Mouse (Mus musculus): ENCODE results near the gene Zfp709.
"Not testable (repeated sequence)": the region's sequence is repeated elsewhere in the genome, so short reads cannot be mapped to it uniquely, and the experiment has no call there.

DNA sequence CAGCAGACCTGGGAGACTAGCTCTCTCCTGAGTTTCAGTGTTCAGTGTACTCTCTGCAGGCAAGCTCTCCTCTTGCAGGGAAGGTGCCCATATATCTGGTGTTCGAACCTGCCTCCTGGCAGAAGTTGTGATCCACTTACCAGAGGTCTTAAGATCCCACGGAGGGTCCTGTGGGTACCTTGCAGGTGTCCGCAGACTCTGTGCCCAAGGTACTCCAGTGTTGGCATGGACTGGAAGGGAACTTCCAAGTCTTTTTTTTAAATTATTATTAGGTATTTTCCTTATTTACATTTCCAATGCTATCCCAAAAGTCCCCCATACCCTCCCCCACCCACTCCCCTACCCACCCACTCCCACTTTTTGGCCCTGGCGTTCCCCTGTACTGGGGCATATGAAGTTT is 43.6 kb upstream of the Zfp709 start:
- not testable (repeated sequence) for TF ChIP-seq POLR2A (IDR thresholded peaks at IDR 0.05; ENCODE audit: low read depth, low read length); CTCF (IDR thresholded peaks at IDR 0.05; ENCODE audit: extremely low read depth, insufficient read length, insufficient replicate concordance, low read depth, low read length)

All from small intestine, adult 2 months (tissue).